Mouse (Mus musculus) thymus, adult 2 months (tissue): Measurements from ENCODE around the gene A1cf. TPM values are rescaled to one million over a fixed set of nuclear protein-coding genes. Genes with fewer than 3 reads are reported as not detected.

Experiments
- DNase-seq: peaks from one replicate; pipeline ENCODE4 v3.0.0; 2021
- H3K27ac ChIP-seq: fragments of 200-500 bp; 2 replicates; pipeline ENCODE4 v1.5.1; 2012; ENCODE audit warnings: low read length, control low read depth; ENCODE audit not compliant: control insufficient read depth, insufficient read depth
- H3K27me3 ChIP-seq: fragments of 200-500 bp; 2 replicates; pipeline ENCODE4 v1.6.1; 2012; ENCODE audit warnings: mild to moderate bottlenecking, low read length, moderate library complexity, mixed read lengths; ENCODE audit not compliant: control insufficient read depth, insufficient read depth
- H3K36me3 ChIP-seq: fragments of 200-500 bp; 2 replicates; pipeline ENCODE4 v1.6.1; 2012; ENCODE audit warnings: mild to moderate bottlenecking, low read length, moderate library complexity; ENCODE audit not compliant: control insufficient read depth, insufficient read depth
- H3K4me1 ChIP-seq: fragments of 200-500 bp; replicated peaks from 2 replicates; pipeline ENCODE4 v1.6.1; 2012; ENCODE audit warnings: low read length; ENCODE audit not compliant: control insufficient read depth, insufficient read depth
- H3K4me3 ChIP-seq: fragments of 200-500 bp; 2 replicates; pipeline ENCODE4 v1.5.1; 2012; ENCODE audit warnings: mild to moderate bottlenecking, low read length, control low read depth, moderate library complexity; ENCODE audit not compliant: control insufficient read depth, insufficient read depth
- CTCF ChIP-seq: fragments of 200-500 bp; IDR thresholded peaks from 2 replicates; pipeline ENCODE4 v1.5.1; 2012; ENCODE audit warnings: mild to moderate bottlenecking, control low read depth, low read length, moderate library complexity, borderline replicate concordance; ENCODE audit not compliant: control insufficient read depth, poor library complexity, insufficient read depth; ENCODE audit errors: extremely low read depth
- POLR2A ChIP-seq: fragments of 200-500 bp; IDR thresholded peaks from 2 replicates; pipeline ENCODE4 v1.6.1; 2012; ENCODE audit warnings: mild to moderate bottlenecking, low read length, control low read depth, moderate library complexity; ENCODE audit not compliant: control insufficient read depth, poor library complexity, insufficient read depth; ENCODE audit errors: extremely low read depth
- WGBS: fragments of 180-500 bp; shearing (Covaris S2); methylation state at CpG from one replicate; pipeline ENCODE4 v1.1.7; 2018; 5-methylcytosine and 5-hydroxymethylcytosine counted together
- polyA plus RNA-seq: library from polyadenylated mRNA; depleted of rRNA; stranded (reverse); fragments of >200 nt; gene quantifications from 2 replicates; pipeline ENCODE4 v1.2.3, GENCODE M21; 2012; rRNA removed

The A1cf gene
- 0.04 and 0.08 TPM in 2 replicates for polyA plus RNA-seq

DNA sequence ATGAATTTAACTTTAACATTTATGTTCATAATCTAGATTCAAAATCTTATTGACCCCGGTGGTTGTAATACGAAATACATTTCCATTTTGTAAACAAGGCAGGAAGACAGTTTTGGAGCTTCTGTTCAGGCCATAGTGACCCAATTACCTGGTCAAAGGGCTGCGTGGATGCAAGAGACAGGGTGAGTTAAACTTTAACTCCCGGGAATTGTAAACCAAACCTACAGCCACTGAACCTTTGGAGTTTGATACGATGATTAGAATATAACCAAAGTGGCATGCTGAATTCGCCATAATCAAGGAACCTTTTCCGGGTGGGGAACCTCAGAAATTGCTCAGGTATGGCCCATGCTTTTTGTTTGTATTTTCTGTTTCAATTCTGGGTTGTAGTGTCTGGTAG, at the start of gene A1cf:
Gene A1cf (plus strand): TSS at position 244 of the 400 bp plus-strand sequence.
- DNase-seq: no peak
- Histone ChIP-seq H3K27ac (no peak within 1 kb of the TSS), H3K4me3 (no peak within 1 kb of the TSS), H3K36me3 (no peaks in the 10 kb centered on the region), H3K27me3 (no peaks in the 10 kb centered on the region), H3K4me1 (no peaks in the 10 kb centered on the region)
- TF ChIP-seq CTCF (no peak), POLR2A (no peak)
- 96% methylated on average over 7 of the region's 7 CpGs for WGBS

- no peak overlapping the region for H3K27ac ChIP-seq
- H3K27me3 ChIP-seq: no peaks in the 10 kb centered on the region
- H3K36me3 ChIP-seq: no peaks in the 10 kb centered on the region
- TF ChIP-seq CTCF: no peak
- no peak for TF ChIP-seq POLR2A
- WGBS: 96% methylated on average over 5 of the region's 5 CpGs
- H3K4me1 ChIP-seq: no peaks in the 10 kb centered on the region
- no peak overlapping the region for H3K4me3 ChIP-seq
- no peak for DNase-seq
Measured at GRCm38 (mm10) chr19:31834250-31834649, 34.3 kb upstream of the A1cf start.

GRCm38 (mm10) chr19:31861909-31862308, 6.7 kb upstream of the A1cf start:
- no peak for DNase-seq
- no peak overlapping the region for H3K4me3 ChIP-seq
- no peak overlapping the region for H3K27ac ChIP-seq
- H3K4me1 ChIP-seq: no peaks in the 10 kb centered on the region
- TF ChIP-seq CTCF (no peak), POLR2A (no peak)
- H3K27me3 ChIP-seq: no peaks in the 10 kb centered on the region
- 46% methylated on average over 3 of the region's 3 CpGs for WGBS
- H3K36me3 ChIP-seq: no peaks in the 10 kb centered on the region

- H3K4me1 ChIP-seq: no peaks in the 10 kb centered on the region
- H3K27ac ChIP-seq: no peak overlapping the region
- no peaks in the 10 kb centered on the region for H3K27me3 ChIP-seq
- TF ChIP-seq CTCF (no peak), POLR2A (no peak)
- DNase-seq: peak; percentile 4
- 59% methylated on average over 6 of the region's 6 CpGs for WGBS
- no peaks in the 10 kb centered on the region for H3K36me3 ChIP-seq
- no peak overlapping the region for H3K4me3 ChIP-seq
Measured at GRCm38 (mm10) chr19:31862512-31863249, 5.9 kb upstream of the A1cf start.

DNA sequence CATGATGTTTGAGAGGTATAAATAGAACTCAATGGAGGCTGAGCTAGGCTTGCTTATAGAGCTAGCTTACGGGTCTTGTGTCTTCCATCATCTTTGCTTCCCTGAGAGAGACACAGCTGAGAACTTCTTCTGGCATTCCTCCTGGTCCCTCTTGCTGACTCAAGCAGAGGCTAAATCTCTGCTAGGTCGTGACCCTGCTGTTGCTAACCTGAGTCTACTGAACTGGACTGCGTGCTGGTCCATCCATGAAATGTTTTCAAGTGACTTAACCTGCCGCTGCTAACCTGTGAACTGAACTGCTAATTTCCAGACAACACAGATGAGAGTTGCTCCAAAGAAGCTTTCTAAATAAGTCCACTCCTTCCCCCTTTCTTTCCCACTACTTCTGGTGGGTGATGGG, 3.1 kb upstream of the A1cf start:
- Histone ChIP-seq H3K4me3 (no peak overlapping the region), H3K27ac (no peak overlapping the region), H3K27me3 (no peaks in the 10 kb centered on the region), H3K4me1 (no peaks in the 10 kb centered on the region), H3K36me3 (no peaks in the 10 kb centered on the region)
- WGBS: 94% methylated on average over 4 of the region's 4 CpGs
- no peak for DNase-seq
- no peak for TF ChIP-seq CTCF
- TF ChIP-seq POLR2A: no peak

DNA sequence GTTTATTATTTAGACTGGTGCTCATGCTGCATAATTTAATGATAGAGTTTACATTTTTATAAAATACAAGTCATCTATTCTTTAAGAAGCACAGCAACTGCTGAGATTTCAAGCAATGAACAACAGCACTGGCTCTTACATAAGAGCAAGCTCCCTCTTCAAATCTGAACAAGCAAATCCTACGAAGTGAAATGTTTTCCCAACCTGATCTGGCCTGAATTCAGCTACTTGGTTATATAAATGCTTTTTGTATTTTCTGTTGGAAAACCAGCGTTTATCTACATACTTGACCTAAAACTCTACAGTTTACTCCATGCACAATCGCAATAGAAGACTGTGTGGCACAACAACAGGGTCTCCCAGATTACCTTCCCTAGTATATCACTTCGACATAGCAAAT, 488 bp upstream of the A1cf start:
- no peaks in the 10 kb centered on the region for H3K27me3 ChIP-seq
- TF ChIP-seq POLR2A (no peak), CTCF (no peak)
- H3K4me1 ChIP-seq: no peaks in the 10 kb centered on the region
- DNase-seq: no peak
- H3K27ac ChIP-seq: no peak overlapping the region
- 95% methylated on average over 4 of the region's 4 CpGs for WGBS
- H3K4me3 ChIP-seq: no peak overlapping the region
- H3K36me3 ChIP-seq: no peaks in the 10 kb centered on the region
